Mouse (Mus musculus): Measurements from ENCODE around the gene Efcab6. TPM values are rescaled to one million over a fixed set of nuclear protein-coding genes. Genes with fewer than 3 reads are reported as not detected.

The Efcab6 gene
- total and polyA plus RNA-seq, 2 experiments from 2014 or later: 0.52 to 1.6 TPM

GRCm38 (mm10) chr15:83989241-83989640 lies 75.9 kb downstream of the Efcab6 start:
- Histone ChIP-seq H3K36me3 (ENCODE audit: insufficient read depth, low read length) (no peaks in the 10 kb centered on the region), H3K4me3 (ENCODE audit: low read length) (no peak overlapping the region), H3K9me3 (ENCODE audit: low read length) (no peaks in the 10 kb centered on the region), H3K4me2 (ENCODE audit: low read depth, low read length) (no peak overlapping the region), H3K9ac (replicated peaks; ENCODE audit: low read length) (no peak overlapping the region), H3K27ac (no peak overlapping the region), H3K27me3 (ENCODE audit: insufficient read depth, low read length) (no peaks in the 10 kb centered on the region), H3K4me1 (ENCODE audit: insufficient read depth, low read length) (peaks cover 11% of the 10 kb centered on the region; the same call in 1 of the 2 replicates)
- no peak for TF ChIP-seq CTCF (IDR thresholded peaks at IDR 0.05; ENCODE audit: low read depth)
- no peak for ATAC-seq
- 78% methylated on average over 5 of the region's 5 CpGs for WGBS
- DNase-seq (ENCODE audit: low spot score): no peak

- peaks cover 11% of the 10 kb centered on the region; the same call in 1 of the 2 replicates for H3K4me1 ChIP-seq (ENCODE audit: insufficient read depth, low read length)
- H3K9me3 ChIP-seq (ENCODE audit: low read length): no peaks in the 10 kb centered on the region
- no peak overlapping the region for H3K4me3 ChIP-seq (ENCODE audit: low read length)
- DNase-seq (ENCODE audit: low spot score) (no peak), ATAC-seq (no peak)
- H3K27ac ChIP-seq: no peak overlapping the region
- no peak overlapping the region for H3K9ac ChIP-seq (replicated peaks; ENCODE audit: low read length)
- H3K4me2 ChIP-seq (ENCODE audit: low read depth, low read length): no peak overlapping the region
- 28% methylated on average over 7 of the region's 7 CpGs for WGBS
- no peaks in the 10 kb centered on the region for H3K36me3 ChIP-seq (ENCODE audit: insufficient read depth, low read length)
- no peaks in the 10 kb centered on the region for H3K27me3 ChIP-seq (ENCODE audit: insufficient read depth, low read length)
- no peak for TF ChIP-seq CTCF (IDR thresholded peaks at IDR 0.05; ENCODE audit: low read depth)
Measured at GRCm38 (mm10) chr15:83988087-83988486, 77.1 kb downstream of the Efcab6 start.

GRCm38 (mm10) chr15:83982186-83982936 lies 82.8 kb downstream of the Efcab6 start:
- WGBS: 54% methylated on average over 14 of the region's 14 CpGs
- no peaks in the 10 kb centered on the region for H3K36me3 ChIP-seq (ENCODE audit: insufficient read depth, low read length)
- H3K4me3 ChIP-seq (ENCODE audit: low read length): no peak overlapping the region
- ATAC-seq (no peak), DNase-seq (ENCODE audit: low spot score) (no peak)
- no peak overlapping the region for H3K9ac ChIP-seq (replicated peaks; ENCODE audit: low read length)
- H3K27me3 ChIP-seq (ENCODE audit: insufficient read depth, low read length): no peaks in the 10 kb centered on the region
- TF ChIP-seq CTCF (IDR thresholded peaks at IDR 0.05; ENCODE audit: low read depth): no peak
- no peaks in the 10 kb centered on the region for H3K9me3 ChIP-seq (ENCODE audit: low read length)
- H3K4me2 ChIP-seq (ENCODE audit: low read depth, low read length): no peak overlapping the region
- no peaks in the 10 kb centered on the region for H3K4me1 ChIP-seq (ENCODE audit: insufficient read depth, low read length)
- H3K27ac ChIP-seq: no peak overlapping the region

GRCm38 (mm10) chr15:83978865-83979264 lies 86.3 kb downstream of the Efcab6 start:
- no peak for ATAC-seq
- no peaks in the 10 kb centered on the region for H3K36me3 ChIP-seq (ENCODE audit: insufficient read depth, low read length)
- no peak overlapping the region for H3K9ac ChIP-seq (replicated peaks; ENCODE audit: low read length)

GRCm38 (mm10) chr15:83977108-83977507 lies 88.1 kb downstream of the Efcab6 start:
- no peak overlapping the region for H3K4me3 ChIP-seq (ENCODE audit: low read length)
- 44% methylated on average over 5 of the region's 5 CpGs for WGBS
- ATAC-seq: no peak

More at GRCm38 (mm10) chr15:83978865-83979264, 86.3 kb downstream of the Efcab6 start:
- Histone ChIP-seq H3K4me2 (ENCODE audit: low read depth, low read length) (no peak overlapping the region), H3K9me3 (ENCODE audit: low read length) (no peaks in the 10 kb centered on the region), H3K4me3 (ENCODE audit: low read length) (no peak overlapping the region), H3K27me3 (ENCODE audit: insufficient read depth, low read length) (no peaks in the 10 kb centered on the region), H3K4me1 (ENCODE audit: insufficient read depth, low read length) (peaks cover 5% of the 10 kb centered on the region; the same call in 1 of the 2 replicates), H3K27ac (no peak overlapping the region)
- no peak for TF ChIP-seq CTCF (IDR thresholded peaks at IDR 0.05; ENCODE audit: low read depth)
- no peak for DNase-seq (ENCODE audit: low spot score)
- WGBS: 46% methylated on average over 6 of the region's 6 CpGs

GRCm38 (mm10) chr15:83972206-83972605 lies 93.0 kb downstream of the Efcab6 start:
- TF ChIP-seq CTCF (IDR thresholded peaks at IDR 0.05; ENCODE audit: low read depth): no peak
- Histone ChIP-seq H3K4me2 (ENCODE audit: low read depth, low read length) (no peak overlapping the region), H3K9me3 (ENCODE audit: low read length) (no peaks in the 10 kb centered on the region), H3K27me3 (ENCODE audit: insufficient read depth, low read length) (no peaks in the 10 kb centered on the region), H3K27ac (no peak overlapping the region), H3K9ac (replicated peaks; ENCODE audit: low read length) (no peak overlapping the region), H3K4me1 (ENCODE audit: insufficient read depth, low read length) (peaks cover 5% of the 10 kb centered on the region), H3K36me3 (ENCODE audit: insufficient read depth, low read length) (no peaks in the 10 kb centered on the region), H3K4me3 (ENCODE audit: low read length) (no peak overlapping the region)
- no peak for DNase-seq (ENCODE audit: low spot score)
- 42% methylated on average over 9 of the region's 9 CpGs for WGBS
- no peak for ATAC-seq

More at GRCm38 (mm10) chr15:83977108-83977507, 88.1 kb downstream of the Efcab6 start:
- Histone ChIP-seq H3K9ac (replicated peaks; ENCODE audit: low read length) (no peak overlapping the region), H3K4me1 (ENCODE audit: insufficient read depth, low read length) (peaks cover 5% of the 10 kb centered on the region; the same call in 1 of the 2 replicates), H3K4me2 (ENCODE audit: low read depth, low read length) (no peak overlapping the region), H3K27me3 (ENCODE audit: insufficient read depth, low read length) (no peaks in the 10 kb centered on the region), H3K9me3 (ENCODE audit: low read length) (no peaks in the 10 kb centered on the region), H3K27ac (no peak overlapping the region), H3K36me3 (ENCODE audit: insufficient read depth, low read length) (no peaks in the 10 kb centered on the region)
- TF ChIP-seq CTCF (IDR thresholded peaks at IDR 0.05; ENCODE audit: low read depth): no peak
- DNase-seq (ENCODE audit: low spot score): no peak

GRCm38 (mm10) chr15:83967802-83968201 lies 97.4 kb downstream of the Efcab6 start:
- 0 out of 2 replicates have a peak overlapping the region, but pooled peaks have one; percentile 13 for H3K4me2 ChIP-seq (ENCODE audit: low read depth, low read length)
- H3K4me3 ChIP-seq (ENCODE audit: low read length): no peak overlapping the region
- H3K9ac ChIP-seq (replicated peaks; ENCODE audit: low read length): no peak overlapping the region
- H3K4me1 ChIP-seq (ENCODE audit: insufficient read depth, low read length): no peaks in the 10 kb centered on the region; the same call in 1 of the 2 replicates
- H3K27me3 ChIP-seq (ENCODE audit: insufficient read depth, low read length): no peaks in the 10 kb centered on the region
- 31% methylated on average over 12 of the region's 12 CpGs for WGBS
- no peak for TF ChIP-seq CTCF (IDR thresholded peaks at IDR 0.05; ENCODE audit: low read depth)
- H3K9me3 ChIP-seq (ENCODE audit: low read length): no peaks in the 10 kb centered on the region
- DNase-seq (ENCODE audit: low spot score): no peak
- no peaks in the 10 kb centered on the region for H3K36me3 ChIP-seq (ENCODE audit: insufficient read depth, low read length)
- no peak overlapping the region for H3K27ac ChIP-seq
- no peak for ATAC-seq
